Mouse (Mus musculus): ENCODE measurements around the gene Cercam. TPM values are rescaled to one million over a fixed set of nuclear protein-coding genes. Genes with fewer than 3 reads are reported as not detected.
A peak's percentile ranks its signal among the peaks of the same experiment; 100 is the strongest.

Cercam gene
- polyA plus RNA-seq, 2 experiments: 28.1 to 53.7 TPM

DNA sequence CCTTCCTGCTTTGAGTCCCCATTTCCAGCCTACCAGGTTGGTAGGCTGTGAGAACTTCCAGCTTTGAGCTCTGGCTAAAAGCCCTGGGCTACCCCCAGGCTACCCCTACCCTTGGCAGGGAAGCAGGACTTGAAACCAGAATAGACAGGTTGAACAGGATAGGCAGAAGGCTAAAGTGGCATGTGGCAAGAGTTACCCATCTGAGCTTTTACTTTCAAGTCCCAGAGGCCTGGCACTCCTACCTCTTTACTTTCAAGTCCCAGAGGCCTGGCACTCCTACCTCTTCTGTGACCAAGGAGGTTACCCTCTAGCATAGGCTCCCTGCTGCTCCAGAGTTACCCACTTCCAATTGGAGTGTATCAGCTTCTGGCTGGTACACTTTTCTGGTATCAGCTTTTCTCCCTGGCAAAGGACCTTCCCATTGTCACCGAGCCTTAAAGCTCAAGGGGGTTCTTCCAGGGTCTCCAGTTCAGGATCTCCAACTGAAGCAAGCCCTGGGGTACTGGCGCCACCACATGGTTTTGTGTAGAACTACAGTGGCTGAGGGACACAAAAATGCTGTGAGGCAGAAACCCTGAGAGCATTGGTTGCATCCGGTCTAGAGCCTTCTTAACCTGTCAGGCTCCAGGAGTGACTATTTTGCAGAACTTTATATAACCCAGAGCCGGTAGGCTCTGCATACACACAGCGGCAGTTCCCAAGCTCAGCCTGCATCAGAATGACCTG lies 10.1 kb upstream of the Cercam start:
- ATAC-seq (ENCODE audit: low FRiP score, low read depth): no peak
- no peak overlapping the region for H3K4me2 ChIP-seq (replicated peaks; ENCODE audit: low read depth, low read length, severe bottlenecking)
- H3K4me3 ChIP-seq (replicated peaks; ENCODE audit: low read length): no peak overlapping the region
- H3K27ac ChIP-seq (replicated peaks; ENCODE audit: low read depth, low read length): no peak overlapping the region
- no peaks in the 10 kb centered on the region for H3K9me3 ChIP-seq (ENCODE audit: control insufficient read depth, low read length)
- no peaks in the 10 kb centered on the region for H3K4me1 ChIP-seq (ENCODE audit: control insufficient read depth, insufficient read depth, low read length)
- no peaks in the 10 kb centered on the region for H3K36me3 ChIP-seq (ENCODE audit: control insufficient read depth, insufficient read depth, low read length)
- DNase-seq (ENCODE audit: low spot score): no peak
- no peaks in the 10 kb centered on the region for H3K27me3 ChIP-seq (ENCODE audit: control insufficient read depth, insufficient read depth, low read length)
- WGBS: 8% methylated on average over 5 of the region's 5 CpGs
- no peak for TF ChIP-seq POLR2A (IDR thresholded peaks at IDR 0.05; ENCODE audit: borderline replicate concordance, extremely low read depth, insufficient read depth, insufficient read length)
- H3K9ac ChIP-seq (ENCODE audit: low read depth, low read length, severe bottlenecking): no peak overlapping the region

DNA sequence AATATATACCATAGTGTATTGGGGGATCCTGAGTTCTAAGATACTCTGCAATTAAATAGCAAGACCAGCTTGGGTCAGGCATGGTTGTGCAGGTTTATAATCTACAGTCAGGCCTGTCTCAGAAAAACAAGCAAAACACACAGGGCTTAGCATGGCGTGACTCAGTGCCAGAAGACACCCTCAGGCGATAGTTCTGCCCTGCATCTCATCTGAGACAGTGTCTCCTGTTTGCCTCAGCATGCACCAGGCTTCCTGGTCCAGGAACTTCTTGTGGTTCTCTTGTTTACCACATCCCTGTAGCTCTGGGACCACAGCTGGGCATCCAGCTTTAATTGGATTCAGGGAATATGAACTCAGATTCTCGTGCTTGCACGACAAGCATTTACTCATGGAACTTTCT lies 3.8 kb upstream of the Cercam start:
- 69% methylated on average over 4 of the region's 4 CpGs for WGBS
- Histone ChIP-seq H3K4me2 (replicated peaks; ENCODE audit: low read depth, low read length, severe bottlenecking) (no peak overlapping the region), H3K36me3 (ENCODE audit: control insufficient read depth, insufficient read depth, low read length) (no peaks in the 10 kb centered on the region), H3K4me1 (ENCODE audit: control insufficient read depth, insufficient read depth, low read length) (peaks cover 6% of the 10 kb centered on the region), H3K9ac (ENCODE audit: low read depth, low read length, severe bottlenecking) (no peak overlapping the region), H3K4me3 (replicated peaks; ENCODE audit: low read length) (no peak overlapping the region), H3K9me3 (ENCODE audit: control insufficient read depth, low read length) (no peaks in the 10 kb centered on the region), H3K27ac (replicated peaks; ENCODE audit: low read depth, low read length) (no peak overlapping the region), H3K27me3 (ENCODE audit: control insufficient read depth, insufficient read depth, low read length) (no peaks in the 10 kb centered on the region)
- ATAC-seq (ENCODE audit: low FRiP score, low read depth): no peak
- no peak for DNase-seq (ENCODE audit: low spot score)
- TF ChIP-seq POLR2A (IDR thresholded peaks at IDR 0.05; ENCODE audit: borderline replicate concordance, extremely low read depth, insufficient read depth, insufficient read length): no peak

DNA sequence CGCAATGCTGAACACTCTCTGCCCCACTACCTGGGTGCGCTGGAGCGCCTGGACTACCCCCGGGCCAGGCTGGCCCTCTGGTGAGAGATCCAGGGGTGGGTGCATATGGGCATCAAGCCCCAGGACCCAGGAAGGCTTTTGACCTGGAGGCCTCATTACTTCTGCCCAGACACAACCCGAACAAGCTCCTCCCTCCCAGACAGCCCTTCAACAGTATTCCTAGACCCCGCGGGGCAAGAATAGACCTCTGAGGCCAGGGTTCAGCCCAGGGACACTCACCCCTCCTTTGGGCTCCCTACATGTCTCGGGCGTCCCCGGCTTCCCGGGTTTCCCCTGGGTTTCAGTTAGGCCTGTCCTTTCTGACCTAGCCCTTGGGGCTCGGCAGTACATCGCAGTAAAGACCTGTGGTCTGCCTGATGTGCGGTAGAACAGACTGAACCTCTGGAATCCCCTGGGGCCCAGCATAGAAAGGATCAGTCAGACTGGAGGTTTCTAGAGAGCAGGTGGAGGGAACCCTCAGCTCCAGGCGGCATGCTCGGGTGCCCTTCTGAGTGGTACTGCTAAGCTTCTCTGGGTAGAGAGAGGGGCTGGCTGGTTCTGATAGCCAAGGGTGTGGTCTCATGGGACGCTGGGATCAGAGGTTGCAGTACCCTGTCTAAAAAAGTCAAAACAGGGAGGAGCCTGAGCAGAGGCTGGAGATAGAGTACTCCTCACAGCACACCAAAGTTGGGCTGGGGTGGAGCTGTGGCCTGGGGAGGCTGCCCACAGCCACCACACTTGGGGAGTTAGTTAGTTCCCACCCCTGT lies 885 bp downstream of the Cercam start:
- no peaks in the 10 kb centered on the region for H3K27me3 ChIP-seq (ENCODE audit: control insufficient read depth, insufficient read depth, low read length)
- peaks cover 11% of the 10 kb centered on the region for H3K36me3 ChIP-seq (ENCODE audit: control insufficient read depth, insufficient read depth, low read length)
- no peaks in the 10 kb centered on the region for H3K9me3 ChIP-seq (ENCODE audit: control insufficient read depth, low read length)
- DNase-seq (ENCODE audit: low spot score) (no peak), ATAC-seq (ENCODE audit: low FRiP score, low read depth) (peak; percentile 18)
- TF ChIP-seq POLR2A (IDR thresholded peaks at IDR 0.05; ENCODE audit: borderline replicate concordance, extremely low read depth, insufficient read depth, insufficient read length): no peak
- 6% methylated on average over 17 of the region's 17 CpGs for WGBS
- H3K9ac ChIP-seq (ENCODE audit: low read depth, low read length, severe bottlenecking): peak overlapping the region; percentile 64
- H3K27ac ChIP-seq (replicated peaks; ENCODE audit: low read depth, low read length): peak overlapping the region; percentile 65; the same call in 1 of the 2 replicates
- H3K4me1 ChIP-seq (ENCODE audit: control insufficient read depth, insufficient read depth, low read length): peaks cover 10% of the 10 kb centered on the region
- H3K4me3 ChIP-seq (replicated peaks; ENCODE audit: low read length): peak overlapping the region; percentile 56
- H3K4me2 ChIP-seq (replicated peaks; ENCODE audit: low read depth, low read length, severe bottlenecking): peak overlapping the region; percentile 93

DNA sequence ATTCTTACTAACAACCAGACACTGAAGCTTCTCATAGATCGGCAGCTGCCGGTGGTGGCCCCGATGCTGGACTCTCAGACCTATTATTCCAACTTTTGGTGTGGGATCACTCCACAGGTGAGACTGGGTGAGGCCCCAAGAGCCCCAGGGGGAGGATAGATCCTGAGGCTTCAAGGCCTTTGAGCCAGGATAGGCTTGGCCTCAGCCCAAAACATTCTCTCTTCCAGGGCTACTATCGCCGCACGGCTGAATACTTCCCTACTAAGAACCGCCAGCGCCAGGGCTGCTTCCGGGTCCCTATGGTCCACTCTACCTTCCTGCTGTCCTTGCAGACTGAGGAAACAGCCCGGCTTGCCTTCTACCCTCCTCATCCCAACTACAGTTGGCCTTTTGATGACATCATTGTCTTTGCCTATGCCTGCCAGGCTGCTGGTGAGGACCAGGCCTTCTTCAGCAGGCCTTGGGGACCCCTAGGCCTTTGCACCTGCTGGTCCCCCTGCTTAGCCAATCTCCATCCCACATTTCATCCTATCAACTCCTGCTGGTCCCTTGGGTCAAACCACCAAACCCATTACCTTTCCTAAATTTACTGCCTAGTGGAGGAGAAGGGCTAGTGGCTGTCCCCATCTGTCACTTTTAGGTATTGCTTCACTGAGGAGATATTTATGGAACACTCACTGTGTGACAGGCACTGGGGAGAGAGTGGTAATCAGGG lies 3.8 kb downstream of the Cercam start:
- H3K27ac ChIP-seq (replicated peaks; ENCODE audit: low read depth, low read length): no peak overlapping the region
- H3K27me3 ChIP-seq (ENCODE audit: control insufficient read depth, insufficient read depth, low read length): no peaks in the 10 kb centered on the region
- TF ChIP-seq POLR2A (IDR thresholded peaks at IDR 0.05; ENCODE audit: borderline replicate concordance, extremely low read depth, insufficient read depth, insufficient read length): no peak
- ATAC-seq (ENCODE audit: low FRiP score, low read depth) (no peak), DNase-seq (ENCODE audit: low spot score) (no peak)
- no peak overlapping the region for H3K4me2 ChIP-seq (replicated peaks; ENCODE audit: low read depth, low read length, severe bottlenecking)
- 95% methylated on average over 10 of the region's 10 CpGs for WGBS
- peaks cover 10% of the 10 kb centered on the region for H3K4me1 ChIP-seq (ENCODE audit: control insufficient read depth, insufficient read depth, low read length)
- H3K4me3 ChIP-seq (replicated peaks; ENCODE audit: low read length): no peak overlapping the region
- peaks cover 20% of the 10 kb centered on the region for H3K36me3 ChIP-seq (ENCODE audit: control insufficient read depth, insufficient read depth, low read length)
- H3K9ac ChIP-seq (ENCODE audit: low read depth, low read length, severe bottlenecking): no peak overlapping the region
- no peaks in the 10 kb centered on the region for H3K9me3 ChIP-seq (ENCODE audit: control insufficient read depth, low read length)

DNA sequence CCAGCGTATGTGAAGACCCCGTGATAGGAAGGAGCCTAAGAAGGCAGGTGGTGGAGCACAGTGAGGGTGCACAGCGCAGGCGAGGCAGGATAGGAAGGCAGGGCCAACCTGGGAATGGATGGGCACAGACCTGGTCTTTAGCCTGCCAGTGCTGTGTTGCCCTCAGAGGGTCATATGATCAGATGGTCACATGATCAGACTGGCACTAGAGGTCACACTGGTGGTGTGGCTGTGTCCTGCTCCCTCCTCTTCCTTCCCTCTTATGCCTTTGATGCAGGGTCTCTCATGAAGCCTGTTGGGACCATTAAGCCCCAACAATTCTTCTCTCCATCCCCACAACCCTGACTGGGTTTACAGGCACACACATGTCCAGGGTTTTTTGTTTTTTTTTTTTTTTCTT lies 4.8 kb downstream of the Cercam start:
- WGBS: 86% methylated on average over 4 of the region's 4 CpGs
- H3K27me3 ChIP-seq (ENCODE audit: control insufficient read depth, insufficient read depth, low read length): no peaks in the 10 kb centered on the region
- H3K36me3 ChIP-seq (ENCODE audit: control insufficient read depth, insufficient read depth, low read length): peaks cover 20% of the 10 kb centered on the region
- DNase-seq (ENCODE audit: low spot score) (no peak), ATAC-seq (ENCODE audit: low FRiP score, low read depth) (no peak)
- H3K9me3 ChIP-seq (ENCODE audit: control insufficient read depth, low read length): no peaks in the 10 kb centered on the region
- no peak overlapping the region for H3K4me2 ChIP-seq (replicated peaks; ENCODE audit: low read depth, low read length, severe bottlenecking)
- H3K4me1 ChIP-seq (ENCODE audit: control insufficient read depth, insufficient read depth, low read length): peaks cover 10% of the 10 kb centered on the region
- H3K4me3 ChIP-seq (replicated peaks; ENCODE audit: low read length): no peak overlapping the region
- no peak overlapping the region for H3K9ac ChIP-seq (ENCODE audit: low read depth, low read length, severe bottlenecking)
- H3K27ac ChIP-seq (replicated peaks; ENCODE audit: low read depth, low read length): no peak overlapping the region
- TF ChIP-seq POLR2A (IDR thresholded peaks at IDR 0.05; ENCODE audit: borderline replicate concordance, extremely low read depth, insufficient read depth, insufficient read length): no peak

All from limb, embryonic 14.5 days (tissue).